Mouse (Mus musculus) lung, postnatal 0 days (tissue): ENCODE results near the gene Syndig1.

Experiments used
- CTCF ChIP-seq: IDR thresholded peaks from 2 replicates; pipeline ENCODE4 v1.5.1; 2016; ENCODE audit warnings: antibody characterized with exemption, mild to moderate bottlenecking
- EP300 ChIP-seq: IDR thresholded peaks from 2 replicates; pipeline ENCODE4 v1.6.1; 2016; ENCODE audit warnings: antibody characterized with exemption, mild to moderate bottlenecking, control low read depth

- TF ChIP-seq CTCF (no peak), EP300 (peak; percentile 91)
Measured at GRCm38 (mm10) chr2:149844575-149844974, 15.6 kb downstream of the Syndig1 start.
